Mouse (Mus musculus): ENCODE results near the gene Twist2. TPM values are rescaled to one million over a fixed set of nuclear protein-coding genes. Genes with fewer than 3 reads are reported as not detected.
A peak's percentile ranks its signal among the peaks of the same experiment; 100 is the strongest.

Gene Twist2
- polyA plus RNA-seq, 1 experiment from 2014 or later: 0.35 TPM

- no peak overlapping the region for H3K4me2 ChIP-seq
- H3K9ac ChIP-seq: no peak overlapping the region
- H3K4me1 ChIP-seq (replicated peaks): no peaks in the 10 kb centered on the region
- WGBS (ENCODE audit: insufficient replicate concordance): 38% methylated on average over 9 of the region's 9 CpGs
- no peak overlapping the region for H3K27ac ChIP-seq
- no peaks in the 10 kb centered on the region for H3K9me3 ChIP-seq (replicated peaks)
- ATAC-seq (ENCODE audit: low read depth) (no peak), DNase-seq (no peak)
- H3K4me3 ChIP-seq (replicated peaks): no peak overlapping the region
- no peaks in the 10 kb centered on the region for H3K36me3 ChIP-seq
- H3K27me3 ChIP-seq: no peaks in the 10 kb centered on the region
These were observed 55.8 kb downstream of the Twist2 start for GRCm38 (mm10) chr1:91856771-91857664.

- WGBS (ENCODE audit: insufficient replicate concordance): 60% methylated on average over 11 of the region's 11 CpGs
- no peak overlapping the region for H3K4me2 ChIP-seq
- H3K27me3 ChIP-seq: no peaks in the 10 kb centered on the region
- H3K27ac ChIP-seq: no peak overlapping the region
- DNase-seq (no peak), ATAC-seq (ENCODE audit: low read depth) (no peak)
- H3K36me3 ChIP-seq: no peaks in the 10 kb centered on the region
- H3K4me1 ChIP-seq (replicated peaks): no peaks in the 10 kb centered on the region
- H3K4me3 ChIP-seq (replicated peaks): no peak overlapping the region
- H3K9me3 ChIP-seq (replicated peaks): no peaks in the 10 kb centered on the region
- no peak overlapping the region for H3K9ac ChIP-seq
These were observed 57.0 kb downstream of the Twist2 start for GRCm38 (mm10) chr1:91858101-91858790.

- Histone ChIP-seq H3K4me2 (no peak overlapping the region), H3K27ac (no peak overlapping the region), H3K4me3 (replicated peaks) (no peak overlapping the region), H3K9me3 (replicated peaks) (no peaks in the 10 kb centered on the region), H3K36me3 (no peaks in the 10 kb centered on the region), H3K9ac (no peak overlapping the region), H3K27me3 (no peaks in the 10 kb centered on the region), H3K4me1 (replicated peaks) (no peaks in the 10 kb centered on the region)
- 54% methylated on average over 1 of the region's 1 CpGs for WGBS (ENCODE audit: insufficient replicate concordance)
- ATAC-seq (ENCODE audit: low read depth) (no peak), DNase-seq (no peak)
These were observed 57.6 kb downstream of the Twist2 start for GRCm38 (mm10) chr1:91858901-91859300.

GRCm38 (mm10) chr1:91861511-91861910 lies 60.2 kb downstream of the Twist2 start:
- Histone ChIP-seq H3K4me3 (replicated peaks) (no peak overlapping the region), H3K36me3 (no peaks in the 10 kb centered on the region), H3K4me1 (replicated peaks) (no peaks in the 10 kb centered on the region), H3K27me3 (no peaks in the 10 kb centered on the region), H3K9me3 (replicated peaks) (no peaks in the 10 kb centered on the region), H3K4me2 (no peak overlapping the region), H3K27ac (no peak overlapping the region), H3K9ac (no peak overlapping the region)
- 23% methylated on average over 7 of the region's 7 CpGs for WGBS (ENCODE audit: insufficient replicate concordance)
- ATAC-seq (ENCODE audit: low read depth) (no peak), DNase-seq (no peak)

GRCm38 (mm10) chr1:91866001-91866400 lies 64.7 kb downstream of the Twist2 start:
- DNase-seq: no peak
- Histone ChIP-seq H3K4me3 (replicated peaks) (no peak overlapping the region), H3K9ac (no peak overlapping the region), H3K4me2 (no peak overlapping the region), H3K36me3 (no peaks in the 10 kb centered on the region), H3K4me1 (replicated peaks) (no peaks in the 10 kb centered on the region), H3K9me3 (replicated peaks) (no peaks in the 10 kb centered on the region), H3K27me3 (no peaks in the 10 kb centered on the region), H3K27ac (no peak overlapping the region)
- WGBS (ENCODE audit: insufficient replicate concordance): 41% methylated on average over 2 of the region's 2 CpGs
- ATAC-seq (ENCODE audit: low read depth): no peak

- H3K27me3 ChIP-seq: no peaks in the 10 kb centered on the region
- no peak overlapping the region for H3K4me3 ChIP-seq (replicated peaks)
- DNase-seq (no peak), ATAC-seq (ENCODE audit: low read depth) (no peak)
- H3K4me2 ChIP-seq: no peak overlapping the region
- 41% methylated on average over 6 of the region's 6 CpGs for WGBS (ENCODE audit: insufficient replicate concordance)
- H3K27ac ChIP-seq: no peak overlapping the region
- H3K9ac ChIP-seq: no peak overlapping the region
- H3K9me3 ChIP-seq (replicated peaks): no peaks in the 10 kb centered on the region
- no peaks in the 10 kb centered on the region for H3K36me3 ChIP-seq
- H3K4me1 ChIP-seq (replicated peaks): no peaks in the 10 kb centered on the region
These were observed 69.8 kb downstream of the Twist2 start for GRCm38 (mm10) chr1:91871101-91871500.

- 54% methylated on average over 8 of the region's 8 CpGs for WGBS (ENCODE audit: insufficient replicate concordance)
- Histone ChIP-seq H3K4me2 (no peak overlapping the region), H3K27me3 (no peaks in the 10 kb centered on the region), H3K4me3 (replicated peaks) (no peak overlapping the region), H3K9ac (no peak overlapping the region), H3K27ac (no peak overlapping the region), H3K36me3 (no peaks in the 10 kb centered on the region), H3K4me1 (replicated peaks) (no peaks in the 10 kb centered on the region), H3K9me3 (replicated peaks) (no peaks in the 10 kb centered on the region)
- DNase-seq: no peak
- ATAC-seq (ENCODE audit: low read depth): no peak
These were observed 71.3 kb downstream of the Twist2 start for GRCm38 (mm10) chr1:91872388-91873059.

- Histone ChIP-seq H3K4me1 (replicated peaks) (no peaks in the 10 kb centered on the region), H3K4me2 (no peak overlapping the region), H3K36me3 (no peaks in the 10 kb centered on the region), H3K27ac (no peak overlapping the region), H3K9ac (no peak overlapping the region), H3K4me3 (replicated peaks) (no peak overlapping the region), H3K9me3 (replicated peaks) (no peaks in the 10 kb centered on the region), H3K27me3 (no peaks in the 10 kb centered on the region)
- no peak for ATAC-seq (ENCODE audit: low read depth)
- WGBS (ENCODE audit: insufficient replicate concordance): 57% methylated on average over 10 of the region's 10 CpGs
- DNase-seq: no peak
These were observed 72.5 kb downstream of the Twist2 start for GRCm38 (mm10) chr1:91873572-91874285.

GRCm38 (mm10) chr1:91874633-91875032 lies 73.4 kb downstream of the Twist2 start:
- DNase-seq (peak; percentile 7), ATAC-seq (ENCODE audit: low read depth) (no peak)
- Histone ChIP-seq H3K36me3 (no peaks in the 10 kb centered on the region), H3K4me3 (replicated peaks) (no peak overlapping the region), H3K4me1 (replicated peaks) (no peaks in the 10 kb centered on the region), H3K9me3 (replicated peaks) (no peaks in the 10 kb centered on the region), H3K27ac (no peak overlapping the region), H3K27me3 (no peaks in the 10 kb centered on the region), H3K9ac (no peak overlapping the region), H3K4me2 (no peak overlapping the region)
- 14% methylated on average over 2 of the region's 2 CpGs for WGBS (ENCODE audit: insufficient replicate concordance)

- DNase-seq (no peak), ATAC-seq (ENCODE audit: low read depth) (no peak)
- Histone ChIP-seq H3K9ac (no peak overlapping the region), H3K4me1 (replicated peaks) (no peaks in the 10 kb centered on the region), H3K4me3 (replicated peaks) (no peak overlapping the region), H3K36me3 (no peaks in the 10 kb centered on the region), H3K4me2 (no peak overlapping the region), H3K27ac (no peak overlapping the region), H3K27me3 (no peaks in the 10 kb centered on the region), H3K9me3 (replicated peaks) (no peaks in the 10 kb centered on the region)
- 56% methylated on average over 7 of the region's 7 CpGs for WGBS (ENCODE audit: insufficient replicate concordance)
These were observed 73.9 kb downstream of the Twist2 start for GRCm38 (mm10) chr1:91875042-91875720.

All from liver, embryonic 13.5 days (tissue).